Mouse (Mus musculus) cerebellum, adult (tissue): ENCODE data around the gene Aqp9.
"Not testable (repeated sequence)": the region's sequence is repeated elsewhere in the genome, so short reads cannot be mapped to it uniquely, and the experiment has no call there.

Experiments
- ATAC-seq: cut with Nextera tagmentation; 2 replicates; pipeline ENCODE4 v1.9.2; 2017; ENCODE audit warnings: mild to moderate bottlenecking, moderate library complexity, mixed read lengths; ENCODE audit not compliant: insufficient number of reproducible peaks, low FRiP score, low TSS enrichment

Gene Aqp9

DNA sequence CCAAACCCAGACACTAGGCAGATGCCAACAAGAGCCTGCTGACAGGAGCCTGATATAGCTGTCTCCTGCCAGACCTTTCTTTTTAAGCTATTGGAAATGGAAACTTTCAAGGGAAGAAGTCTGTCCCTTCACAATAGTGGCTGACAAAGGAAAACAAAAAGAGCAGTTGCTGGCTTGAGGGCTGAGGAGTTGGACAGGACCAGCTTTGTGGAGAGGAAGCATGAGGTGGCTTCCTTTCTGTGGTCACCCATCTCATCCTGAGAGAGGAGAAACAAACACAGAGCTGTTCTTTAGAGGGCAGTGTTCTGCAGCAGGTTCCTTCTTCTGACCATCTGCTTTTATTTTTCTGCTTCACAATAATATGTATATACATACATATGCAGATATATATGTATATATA lies 19.6 kb downstream of the Aqp9 start:
- no peak for ATAC-seq

DNA sequence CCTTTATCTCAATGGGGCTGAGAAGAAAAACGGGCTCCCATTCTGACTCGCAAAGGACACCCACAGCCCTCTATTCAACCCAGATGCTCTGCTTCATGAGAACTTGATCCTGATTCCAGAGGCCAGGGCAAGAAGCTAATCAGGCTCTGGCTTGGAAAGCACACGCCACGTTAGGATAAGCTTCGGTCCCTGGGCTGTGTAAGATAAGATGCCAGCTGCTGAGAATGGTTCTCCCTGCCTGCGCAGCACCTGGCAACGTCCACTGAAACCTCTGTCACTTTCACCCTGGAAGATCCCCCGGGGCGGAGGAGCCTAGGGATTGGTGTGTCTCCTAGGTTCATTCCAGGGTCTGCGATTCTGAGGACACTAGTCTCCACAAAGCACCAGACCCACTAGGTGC lies 22.3 kb downstream of the Aqp9 start:
- ATAC-seq: no peak

DNA sequence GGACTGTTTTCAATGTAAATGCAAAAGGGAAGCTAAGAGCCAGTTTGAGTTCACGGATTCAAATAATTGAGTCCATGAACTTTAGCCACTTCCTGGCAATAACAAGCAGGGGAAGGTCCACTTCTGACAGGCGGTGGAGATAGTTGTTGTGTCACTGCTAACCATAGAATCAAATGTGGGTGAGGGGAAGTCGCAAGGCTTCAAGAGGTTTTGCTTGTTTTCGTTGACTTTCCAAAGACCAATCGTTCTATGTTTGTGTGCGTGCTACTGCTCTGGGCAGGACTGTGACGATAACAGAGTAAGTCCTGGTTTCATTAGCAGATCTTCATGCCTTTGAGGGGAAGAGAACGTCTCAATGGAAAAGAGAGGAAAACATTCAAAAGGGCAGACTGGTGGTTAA lies 28.3 kb downstream of the Aqp9 start:
- ATAC-seq: no peak

DNA sequence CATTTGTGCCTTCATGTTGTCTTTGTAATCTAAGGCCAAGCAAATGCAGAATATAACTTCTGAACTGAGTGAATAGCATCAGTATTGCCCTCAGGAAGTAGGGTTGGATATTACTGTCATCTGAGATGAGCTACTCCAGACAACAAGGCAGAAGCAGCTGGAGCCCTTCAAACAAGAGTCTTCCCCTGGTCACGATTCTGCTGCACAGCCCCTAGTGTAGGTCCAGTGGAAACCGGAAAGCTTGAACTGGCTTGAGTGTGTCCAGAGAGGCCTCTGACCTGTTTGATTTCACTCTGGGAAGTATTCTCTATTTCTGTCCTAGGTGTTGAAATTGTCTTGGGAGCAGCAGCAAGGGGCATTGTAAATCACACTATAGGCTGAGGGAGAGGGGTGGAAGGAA lies 29.5 kb downstream of the Aqp9 start:
- ATAC-seq: no peak

DNA sequence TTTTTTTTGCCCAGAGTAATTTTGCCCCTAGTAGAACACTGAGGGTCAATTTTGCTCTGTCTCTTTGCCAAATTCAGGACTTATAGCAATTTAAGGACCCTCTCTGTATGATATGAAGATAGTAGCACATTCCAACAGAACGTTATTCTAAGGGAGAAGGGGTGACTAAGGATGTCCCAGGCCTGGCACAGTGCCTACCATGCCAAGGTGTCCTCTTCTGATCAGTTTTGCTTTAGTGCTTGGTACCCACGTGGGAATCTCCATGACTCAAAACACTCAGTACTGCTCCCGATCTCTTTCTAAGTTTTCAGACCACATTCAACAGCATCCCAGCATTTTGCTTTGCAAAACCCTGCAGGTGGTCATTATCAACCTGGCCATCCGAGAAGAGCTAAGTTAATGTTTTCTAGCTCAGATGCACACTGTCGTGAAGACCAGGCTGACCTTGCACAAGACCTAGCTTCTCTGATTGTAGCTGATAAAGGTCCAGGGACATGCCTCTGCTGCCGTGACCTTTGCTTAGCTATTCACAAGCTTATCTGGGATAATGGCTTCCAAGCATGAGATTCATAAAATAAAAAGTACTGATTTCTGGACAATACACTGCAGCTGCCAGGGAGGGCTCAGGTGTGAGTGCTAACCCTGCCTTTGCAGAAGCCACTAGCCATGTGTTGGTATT lies 31.1 kb downstream of the Aqp9 start:
- no peak for ATAC-seq

DNA sequence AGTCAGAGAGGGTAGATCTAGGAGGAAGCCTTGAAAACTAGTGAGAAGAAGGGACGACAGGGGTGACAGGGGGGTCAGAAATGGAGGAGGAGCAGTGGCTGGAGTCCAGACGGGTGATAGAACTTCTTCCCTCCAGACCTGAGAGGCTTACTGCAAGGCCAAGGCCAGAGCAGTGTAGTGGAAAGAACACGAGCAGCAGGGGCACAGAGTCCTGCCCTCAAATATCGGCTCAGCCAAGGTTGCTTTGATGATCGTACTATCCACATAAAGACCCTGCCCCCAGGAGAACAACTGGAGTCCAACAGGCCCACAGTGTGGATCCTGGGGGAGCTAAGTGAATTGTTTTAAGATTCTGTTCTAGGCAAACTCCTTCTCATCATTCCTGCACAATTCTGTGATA lies 33.4 kb downstream of the Aqp9 start:
- no peak for ATAC-seq

DNA sequence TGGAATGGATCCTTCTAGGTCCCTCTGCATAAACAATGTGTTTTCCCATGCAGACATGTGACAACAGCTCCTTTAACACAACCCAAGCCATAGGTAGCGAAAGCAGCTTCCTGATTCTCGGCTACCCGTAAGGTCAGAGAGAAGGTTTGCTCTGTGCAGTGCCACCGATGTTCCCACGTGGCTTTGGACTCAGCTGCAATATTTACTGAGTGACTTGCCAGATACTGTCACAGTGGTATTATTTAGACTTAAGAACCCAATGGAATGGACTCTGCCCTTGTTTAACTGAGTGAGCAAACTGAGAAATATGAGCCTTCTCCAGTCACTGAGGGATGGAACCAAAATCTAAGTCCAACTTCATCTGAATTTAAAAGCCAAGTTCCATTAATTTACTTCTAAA lies 35.3 kb downstream of the Aqp9 start:
- ATAC-seq: no peak

DNA sequence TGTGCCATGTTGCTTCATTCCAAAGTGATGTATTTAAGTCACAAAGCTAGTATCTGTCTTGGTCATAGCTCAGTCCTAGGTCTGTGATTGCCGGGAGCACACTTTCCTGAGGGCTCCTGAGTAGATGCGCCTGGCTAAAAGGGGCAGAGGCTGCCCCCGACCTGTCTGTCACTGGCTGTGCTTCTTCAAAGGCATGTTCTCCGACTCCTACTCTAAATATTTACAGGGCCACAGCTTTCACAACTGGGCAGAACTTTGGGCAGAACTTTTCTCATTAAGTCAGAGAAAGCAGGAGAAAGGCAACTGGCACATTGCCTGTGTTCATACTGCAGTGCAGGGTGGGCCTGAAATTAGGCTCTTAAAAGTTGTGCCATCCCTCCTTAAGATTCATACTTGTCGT lies 36.7 kb downstream of the Aqp9 start:
- no peak for ATAC-seq

DNA sequence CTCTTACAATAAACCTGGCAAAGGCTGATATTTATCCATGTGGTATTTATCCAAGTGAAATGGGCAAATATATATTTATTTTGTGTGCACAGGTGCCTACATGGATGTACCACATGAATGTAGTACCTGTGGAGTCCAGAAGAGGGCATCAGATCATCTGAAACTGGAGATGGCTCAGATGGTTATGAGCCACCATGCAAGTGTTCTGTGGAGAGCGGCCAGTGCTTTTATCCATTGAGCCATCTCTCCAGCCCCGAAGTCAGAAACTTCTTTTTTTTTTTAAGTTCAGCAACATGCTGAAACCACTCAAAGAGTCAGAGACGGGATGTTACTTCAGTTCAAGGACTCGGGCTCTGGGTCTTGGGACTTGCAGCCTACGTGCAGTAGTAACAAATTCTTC lies 39.6 kb downstream of the Aqp9 start:
- no peak for ATAC-seq

DNA sequence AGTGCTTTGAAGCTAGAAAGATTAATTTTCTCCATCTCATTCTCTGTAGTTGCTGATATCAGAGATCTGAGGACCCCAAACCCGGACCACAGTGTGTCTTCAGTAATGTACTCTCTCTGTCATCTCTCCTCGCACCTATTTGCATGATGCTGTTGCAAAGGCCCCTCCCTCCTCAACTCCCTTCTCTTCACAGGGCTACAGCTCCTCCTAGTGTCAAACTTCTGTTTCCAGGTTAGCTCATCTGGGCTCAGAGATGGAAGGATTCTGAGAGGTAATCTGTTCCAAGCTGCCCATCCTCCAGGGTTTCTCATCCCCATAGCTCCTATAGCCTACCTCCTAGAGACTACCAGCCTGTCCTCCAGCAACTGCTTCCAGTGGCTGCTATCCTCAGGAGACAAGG lies 42.3 kb downstream of the Aqp9 start:
- no peak for ATAC-seq

DNA sequence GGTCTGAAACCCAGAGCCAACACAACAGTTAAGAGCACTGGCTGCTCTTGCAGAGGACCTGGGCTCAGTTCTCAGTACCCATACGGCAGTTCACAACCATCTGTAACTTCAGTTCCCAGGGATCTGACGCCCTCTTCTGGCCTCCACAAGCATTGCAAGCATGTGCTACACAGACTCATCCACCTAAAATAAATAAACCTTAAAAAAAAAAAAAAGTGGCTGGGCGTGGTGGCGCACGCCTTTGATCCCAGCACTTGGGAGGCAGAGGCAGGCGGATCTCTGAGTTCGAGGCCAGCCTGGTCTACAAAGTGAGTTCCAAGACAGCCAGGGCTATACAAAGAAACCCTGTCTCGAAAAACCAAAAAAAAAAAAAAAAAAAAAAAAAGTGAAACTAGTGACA lies 45.4 kb downstream of the Aqp9 start:
- not testable (repeated sequence) for ATAC-seq

DNA sequence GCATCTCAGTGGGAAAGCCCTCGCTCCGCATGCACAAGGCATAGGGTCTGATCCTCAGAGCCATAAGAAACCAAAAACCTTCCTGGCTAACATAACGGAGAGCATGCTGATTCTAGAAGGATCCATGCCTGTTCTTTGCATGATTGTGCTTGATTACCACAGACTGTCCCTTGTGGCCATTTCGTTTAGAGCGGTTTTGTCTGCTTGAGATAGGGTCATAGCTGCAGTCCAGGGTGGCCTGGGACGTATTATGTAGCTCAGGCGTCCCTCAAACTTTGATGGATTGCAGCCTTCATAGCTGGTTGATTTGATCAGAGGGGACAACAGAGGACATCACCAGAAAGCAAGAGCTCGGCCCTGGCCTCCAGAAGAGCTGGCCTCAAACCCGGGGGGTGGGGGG lies 47.6 kb downstream of the Aqp9 start:
- no peak for ATAC-seq

DNA sequence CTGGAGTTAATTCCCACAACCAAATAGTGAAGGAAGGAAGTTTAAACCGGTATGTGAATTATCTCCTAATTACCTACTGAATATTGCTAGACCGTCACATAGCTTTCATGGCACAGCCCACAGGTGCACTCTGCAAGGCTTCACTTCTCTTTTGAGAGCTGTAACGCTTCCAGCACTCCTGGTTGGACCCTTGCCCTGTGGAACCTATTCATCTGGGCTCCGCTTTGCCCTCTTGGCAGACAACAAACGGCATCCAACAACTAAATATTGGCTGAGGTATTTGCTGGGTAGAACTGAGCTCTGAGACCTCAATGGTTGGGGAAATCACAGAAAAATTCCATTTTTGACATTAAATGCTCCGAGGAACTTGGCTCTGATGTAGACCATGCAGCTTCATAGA lies 55.3 kb downstream of the Aqp9 start:
- ATAC-seq: no peak

DNA sequence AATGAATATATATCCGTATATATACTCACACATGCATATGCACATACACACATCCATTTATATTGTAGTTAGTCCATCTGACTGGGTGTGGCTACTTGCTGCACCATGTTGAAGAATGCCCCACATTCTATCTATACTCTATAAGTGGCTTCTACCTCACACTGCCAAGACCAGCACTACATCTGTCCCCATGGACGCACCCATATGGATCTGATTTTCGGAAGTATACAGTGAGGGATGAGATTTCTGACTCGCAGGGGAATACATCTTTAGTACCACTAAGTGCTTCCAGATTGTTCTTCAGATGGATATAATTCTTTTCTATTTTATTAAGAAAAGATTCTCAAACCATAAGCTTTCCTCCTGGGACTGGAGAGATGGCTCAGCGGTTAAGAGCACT lies 65.0 kb downstream of the Aqp9 start:
- no peak for ATAC-seq

DNA sequence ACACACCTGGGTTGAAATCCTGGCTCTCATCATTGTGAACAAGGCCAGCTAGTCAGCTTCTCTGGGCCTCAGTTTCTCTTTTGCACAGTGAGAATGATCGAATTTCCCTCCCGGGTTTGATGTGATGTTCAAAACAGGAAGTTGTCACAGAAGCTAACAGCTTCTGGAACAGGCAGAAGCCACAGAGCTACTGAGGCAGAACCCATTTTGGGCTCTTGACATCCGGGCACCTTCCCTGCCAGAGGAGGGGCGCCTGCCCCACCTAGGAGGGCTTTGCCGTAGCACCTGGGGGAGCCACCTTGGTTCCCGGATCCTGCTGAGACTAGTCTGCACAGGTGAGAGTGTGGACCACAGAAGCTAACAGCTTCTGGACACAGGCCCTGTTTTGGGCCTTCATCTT lies 74.4 kb downstream of the Aqp9 start:
- no peak for ATAC-seq

DNA sequence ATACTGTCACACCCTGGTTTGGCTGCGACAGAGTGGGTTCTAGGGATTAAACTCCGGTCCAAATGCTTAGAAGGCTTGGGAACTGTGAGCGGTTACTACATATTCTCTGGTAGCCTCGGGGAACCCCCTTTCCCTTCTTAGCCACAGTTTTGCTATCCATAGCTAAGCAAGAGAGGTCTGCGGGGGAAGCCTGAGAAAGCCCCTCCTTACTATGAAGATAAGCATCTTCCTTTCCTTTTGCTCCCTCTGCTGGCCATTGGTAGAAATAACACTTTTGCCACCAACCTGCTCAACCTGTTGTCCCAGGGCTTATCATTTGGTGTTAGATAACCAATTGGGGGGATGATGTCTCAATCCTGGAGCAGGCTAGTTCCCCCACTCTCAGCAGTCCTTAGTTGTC lies 76.4 kb downstream of the Aqp9 start:
- ATAC-seq: peak; percentile 56; the same call in 1 of the 2 replicates

DNA sequence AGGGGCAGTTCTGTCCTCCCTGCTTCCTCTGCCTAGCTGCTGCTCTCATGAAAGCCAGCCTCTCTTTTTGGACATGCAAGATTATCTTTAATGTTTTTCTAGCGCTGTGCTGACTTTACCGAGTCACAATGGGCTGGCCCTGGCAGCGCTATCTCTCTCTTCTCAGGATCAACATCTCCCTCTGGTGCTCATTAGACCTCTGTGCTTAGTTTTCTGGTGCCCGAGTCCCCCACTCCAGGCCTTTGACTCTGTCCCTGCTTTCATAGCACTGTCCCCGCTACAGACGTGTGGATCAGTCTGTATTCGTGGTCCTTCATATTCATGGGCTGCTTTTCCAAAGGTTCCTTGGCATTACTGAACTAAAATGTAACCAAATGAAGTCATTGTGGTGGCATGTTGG lies 89.3 kb downstream of the Aqp9 start:
- no peak for ATAC-seq

DNA sequence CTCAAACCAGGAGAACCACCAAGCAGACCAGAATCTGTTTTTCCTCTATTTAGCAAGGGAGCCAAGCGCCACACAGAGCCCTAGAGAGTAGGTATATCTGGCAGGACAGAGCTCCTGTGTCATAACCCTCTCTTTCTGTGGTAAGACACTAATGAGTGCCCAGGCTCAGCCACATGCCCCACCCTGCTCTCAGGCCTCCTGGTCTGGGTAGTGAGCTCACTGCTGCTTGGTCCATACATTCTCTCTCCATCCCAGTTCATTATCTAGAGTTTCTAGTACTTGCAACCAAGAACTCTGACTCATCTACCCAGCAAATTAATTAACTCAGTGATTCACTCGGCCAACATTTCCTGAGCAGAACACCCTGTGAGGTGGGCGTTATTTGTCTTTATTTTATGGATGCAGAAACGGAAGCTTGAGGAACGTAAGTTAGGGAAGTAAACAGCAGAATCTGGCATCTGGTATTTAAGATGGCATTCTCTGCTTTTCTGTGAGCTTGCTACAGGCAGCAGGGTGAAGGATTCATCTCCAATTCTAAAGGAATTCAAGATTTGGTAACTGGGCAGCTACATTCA lies 91.1 kb downstream of the Aqp9 start:
- ATAC-seq: no peak

DNA sequence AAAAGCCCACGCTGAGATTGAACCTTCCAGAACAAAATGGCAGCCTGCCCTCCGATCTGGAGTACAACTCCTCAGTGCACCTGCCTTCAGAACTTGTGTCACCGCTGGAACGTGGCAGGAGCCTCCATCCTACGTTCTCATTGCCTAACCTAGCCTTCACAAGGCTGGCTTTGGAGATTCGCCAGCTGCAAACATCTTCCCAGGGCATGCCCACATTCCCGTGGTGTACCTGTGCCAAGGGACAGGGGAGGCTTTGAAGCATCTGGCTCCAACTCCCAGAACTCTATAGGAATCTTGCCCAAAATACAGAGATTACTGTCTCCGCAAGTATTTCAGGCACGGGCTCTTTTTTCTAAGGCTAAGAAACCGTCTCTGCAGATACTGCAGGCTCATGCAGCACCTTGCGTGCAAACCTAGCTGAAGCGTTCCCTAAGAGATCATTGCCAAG lies 92.3 kb downstream of the Aqp9 start:
- no peak for ATAC-seq

DNA sequence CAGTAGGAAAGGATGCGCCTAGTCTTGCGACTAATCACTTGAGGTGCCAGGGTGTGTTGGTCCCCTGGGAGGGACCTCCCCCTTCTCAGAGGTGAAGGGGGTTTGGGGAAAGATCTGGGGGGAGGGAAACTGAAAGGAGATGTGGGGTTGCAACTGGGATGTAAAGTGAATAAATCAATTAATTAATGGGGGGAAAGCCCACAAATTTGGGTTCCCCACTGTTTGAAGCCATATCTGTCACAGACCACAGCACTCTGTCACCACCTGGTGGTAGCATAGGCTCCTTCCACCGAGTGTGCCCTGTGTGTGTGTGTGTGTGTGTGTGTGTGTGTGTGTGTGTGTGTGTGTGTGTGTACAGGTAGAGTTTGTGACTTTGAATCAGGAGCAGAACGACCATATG lies 94.7 kb downstream of the Aqp9 start:
- ATAC-seq: no peak

DNA sequence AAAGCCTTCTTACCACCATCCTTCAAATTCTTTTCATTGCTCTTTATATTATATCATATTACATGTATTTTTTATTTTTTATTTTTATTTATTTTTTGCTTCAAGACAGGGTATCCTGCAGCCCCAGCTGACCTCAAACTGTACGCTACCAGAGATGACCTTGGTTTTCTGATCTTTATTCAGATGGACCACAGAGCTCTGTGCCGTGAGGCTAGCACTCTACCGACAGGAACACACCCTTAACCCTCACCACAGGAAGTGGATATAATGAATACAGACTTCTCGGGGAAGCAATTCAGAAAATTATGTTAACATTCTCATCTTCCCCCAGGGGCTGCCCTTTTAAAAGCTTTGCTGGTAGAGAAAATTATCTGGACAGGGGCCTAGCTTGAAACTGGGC lies 95.4 kb downstream of the Aqp9 start:
- ATAC-seq: no peak

DNA sequence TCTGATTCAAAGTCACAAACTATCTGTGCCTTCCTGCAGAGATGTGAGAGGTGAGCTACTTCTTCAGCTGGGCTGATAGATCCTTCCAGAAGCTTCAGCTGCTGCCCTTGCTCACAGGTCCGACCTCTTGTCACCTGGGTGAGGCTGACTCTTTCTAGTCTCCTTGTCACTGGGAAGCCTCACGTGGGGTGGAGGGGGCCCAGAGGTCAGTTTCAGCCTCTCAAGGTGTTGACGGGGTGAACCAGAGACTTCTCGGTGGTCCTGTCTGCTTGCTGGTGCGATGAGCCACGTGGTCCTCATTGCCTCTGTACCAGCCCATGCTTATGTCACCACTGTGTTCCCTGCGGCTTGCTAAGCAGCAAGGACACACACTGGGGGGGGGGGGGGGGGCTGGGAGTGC lies 96.0 kb downstream of the Aqp9 start:
- ATAC-seq: no peak
